Mouse (Mus musculus) cerebellum, postnatal 36 days (tissue): ENCODE results near the gene Cdk2ap2.

Experiments
- DNase-seq, 2 experiments: peaks; one replicate each; pipeline ENCODE4 v3.0.0; 2021 to 2022; ENCODE audit warnings: mixed read lengths in 2 of 2

The Cdk2ap2 gene

DNA sequence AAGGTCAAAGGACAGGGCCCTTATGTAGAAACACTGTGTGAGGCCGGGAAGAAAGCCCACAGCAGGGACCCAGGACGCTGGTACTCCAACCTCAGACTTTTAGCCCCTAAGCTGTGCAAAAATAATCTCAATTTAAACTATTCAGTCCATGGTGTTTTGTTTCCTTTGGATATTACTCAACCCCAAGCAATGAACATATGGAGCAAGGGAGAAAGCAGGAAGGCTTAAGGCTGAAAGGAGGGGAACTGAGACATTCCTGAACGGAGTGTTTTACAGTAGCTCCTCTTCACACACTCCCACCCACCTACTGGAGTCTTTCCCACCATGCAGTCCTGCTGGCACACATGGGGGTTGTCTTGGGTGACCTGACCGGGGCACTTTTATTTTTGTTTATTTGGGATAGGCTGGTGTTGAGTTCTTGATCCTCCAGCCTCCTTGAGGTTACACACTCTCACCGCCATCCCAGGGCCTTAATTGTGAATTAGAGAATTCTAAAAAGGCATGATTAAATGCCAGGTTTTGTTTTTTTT is 2.1 kb upstream of the Cdk2ap2 start:
- DNase-seq, result no peak

GRCm38 (mm10) chr19:4095802-4096201 is 1.2 kb upstream of the Cdk2ap2 start:
- DNase-seq, result no peak

GRCm38 (mm10) chr19:4097441-4097825 is 451 bp downstream of the Cdk2ap2 start:
- no peak for DNase-seq

DNA sequence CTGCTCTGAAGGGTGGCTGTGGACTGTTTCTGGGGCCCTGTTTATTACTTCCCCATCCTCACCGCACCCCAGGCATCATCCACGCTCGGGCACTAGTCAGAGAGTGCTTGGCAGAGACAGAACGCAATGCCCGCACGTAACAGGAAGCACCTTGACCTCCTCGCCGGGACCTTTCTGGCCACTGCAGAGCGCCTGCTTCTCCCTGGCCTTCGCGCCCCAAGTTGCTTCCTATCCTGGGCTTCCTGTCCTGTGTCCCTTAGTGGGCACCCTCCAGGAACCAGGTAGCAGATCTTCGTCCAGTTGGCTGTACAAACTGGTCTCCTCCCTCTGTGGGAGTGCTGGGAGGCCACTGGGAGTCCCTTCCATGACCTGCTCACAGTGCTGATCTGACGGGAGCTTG is 1.4 kb downstream of the Cdk2ap2 start:
- no peak for DNase-seq

- peak; percentile 93 to 96 for DNase-seq
These were observed 2.1 kb downstream of the Cdk2ap2 start for GRCm38 (mm10) chr19:4099056-4099455.

DNA sequence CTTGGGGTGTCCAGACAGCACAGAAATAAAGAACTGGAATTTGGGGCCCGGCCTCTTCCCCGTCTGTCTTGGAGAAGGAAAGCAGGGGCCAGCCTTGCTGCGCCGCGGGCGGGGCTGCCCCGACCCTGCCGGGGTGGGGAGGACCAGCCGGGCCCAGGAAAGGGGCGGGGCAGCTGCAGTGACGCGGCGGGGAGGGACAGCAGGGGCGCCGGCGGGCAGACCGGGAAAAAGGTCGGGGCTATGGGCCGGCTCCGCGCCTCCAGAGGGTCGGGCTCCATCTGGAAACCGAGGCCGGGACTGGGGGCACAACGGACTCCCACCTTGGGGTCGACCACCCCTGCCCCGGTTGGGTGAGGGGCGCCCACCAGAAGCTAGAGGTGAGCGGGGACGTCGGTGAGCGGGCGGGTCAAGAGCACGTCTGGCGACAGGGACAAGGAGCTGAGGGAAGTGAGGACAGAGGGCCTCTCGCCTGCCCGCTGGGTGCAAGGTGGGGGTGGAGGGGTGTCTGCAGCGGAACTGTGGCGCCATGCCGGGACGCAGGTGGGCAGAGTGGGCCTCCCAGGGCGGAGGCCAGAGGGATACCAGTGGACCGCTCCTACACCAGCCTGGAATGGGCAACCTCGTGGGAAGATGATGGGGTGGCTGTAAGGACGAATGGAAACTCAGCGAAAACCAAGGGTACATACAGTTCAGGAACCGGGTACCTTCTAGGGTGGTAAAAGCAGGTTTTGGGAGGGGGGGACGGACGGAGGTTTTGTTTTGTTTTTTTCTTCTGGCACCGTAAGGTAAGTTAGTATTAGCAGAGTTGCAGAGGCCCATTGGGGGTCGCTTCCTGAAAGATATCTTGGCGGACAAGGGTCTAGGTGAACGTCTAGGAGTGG is 3.1 kb downstream of the Cdk2ap2 start, which contains the start of gene Pitpnm1:
TSS of gene Pitpnm1 (plus strand) at position 162 of the 881 bp plus-strand sequence.
- DNase-seq, result peak; percentile 60 to 69

DNA sequence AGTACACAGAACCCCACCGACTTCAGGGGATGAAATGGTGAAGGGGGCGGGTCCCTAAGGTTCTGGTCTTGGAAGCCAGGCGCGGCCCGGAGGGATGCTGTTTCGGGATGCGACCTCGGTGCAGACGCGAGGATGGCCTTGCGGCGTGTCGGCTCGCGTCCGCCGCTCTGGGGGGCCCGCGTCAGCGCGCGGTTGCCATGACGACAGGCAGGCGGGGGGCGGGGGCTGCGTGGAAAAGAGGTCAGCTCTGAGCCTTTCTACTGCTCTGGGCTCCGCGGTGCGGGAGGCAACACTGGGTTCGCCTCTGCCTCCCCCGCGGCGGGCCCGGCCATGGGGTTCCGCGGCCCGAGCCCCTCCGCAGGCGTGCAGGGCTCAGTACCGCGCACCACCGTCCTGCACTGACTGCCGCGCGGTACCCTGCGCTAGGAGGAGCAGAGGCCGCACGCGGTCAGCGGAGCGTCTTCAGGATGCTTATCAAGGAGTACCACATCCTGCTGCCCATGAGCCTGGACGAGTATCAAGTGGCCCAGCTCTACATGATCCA is 3.8 kb downstream of the Cdk2ap2 start:
- peak; percentile 81 to 84 for DNase-seq

DNA sequence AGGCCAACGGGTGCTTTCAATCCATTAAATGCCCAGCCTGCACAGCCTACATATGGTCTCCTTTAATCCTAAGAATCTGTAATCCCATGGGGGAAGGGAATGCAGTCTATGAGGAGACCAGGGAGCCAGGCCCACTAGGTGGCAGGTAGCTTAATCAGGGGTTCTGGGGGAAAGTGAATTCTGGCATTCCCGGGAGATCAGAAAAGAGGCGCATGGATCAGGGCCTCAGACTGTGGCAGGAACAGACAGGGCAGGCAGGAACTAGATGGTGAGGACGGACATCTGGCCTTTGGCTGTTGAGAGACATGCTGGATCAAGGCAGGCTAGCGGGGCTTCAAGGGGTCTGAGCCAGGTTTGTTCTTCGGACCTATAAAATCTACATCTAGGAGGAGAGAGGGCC is 4.5 kb downstream of the Cdk2ap2 start:
- no peak for DNase-seq

GRCm38 (mm10) chr19:4102049-4102448 is 5.1 kb downstream of the Cdk2ap2 start:
- no peak for DNase-seq

DNA sequence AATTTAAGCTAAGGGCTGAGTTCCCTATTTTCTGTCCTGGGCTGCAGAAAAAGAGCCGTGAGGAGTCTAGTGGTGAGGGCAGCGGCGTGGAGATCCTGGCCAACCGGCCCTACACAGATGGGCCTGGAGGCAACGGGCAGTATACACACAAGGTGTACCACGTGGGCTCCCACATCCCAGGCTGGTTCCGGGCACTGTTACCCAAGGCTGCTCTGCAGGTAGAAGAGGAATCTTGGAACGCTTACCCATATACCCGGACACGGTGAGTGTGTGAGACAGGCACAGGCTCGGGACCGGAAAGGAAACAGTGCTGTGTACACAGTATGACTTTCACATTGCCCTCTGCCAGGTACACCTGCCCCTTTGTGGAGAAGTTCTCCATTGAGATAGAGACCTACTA is 5.6 kb downstream of the Cdk2ap2 start:
- peak; percentile 74 to 75 for DNase-seq

- DNase-seq, result no peak
These were observed 6.3 kb downstream of the Cdk2ap2 start for GRCm38 (mm10) chr19:4103294-4103693.

GRCm38 (mm10) chr19:4103792-4104191 is 6.8 kb downstream of the Cdk2ap2 start:
- DNase-seq, result no peak

- no peak for DNase-seq
These were observed 7.8 kb downstream of the Cdk2ap2 start for GRCm38 (mm10) chr19:4104675-4105194.

DNA sequence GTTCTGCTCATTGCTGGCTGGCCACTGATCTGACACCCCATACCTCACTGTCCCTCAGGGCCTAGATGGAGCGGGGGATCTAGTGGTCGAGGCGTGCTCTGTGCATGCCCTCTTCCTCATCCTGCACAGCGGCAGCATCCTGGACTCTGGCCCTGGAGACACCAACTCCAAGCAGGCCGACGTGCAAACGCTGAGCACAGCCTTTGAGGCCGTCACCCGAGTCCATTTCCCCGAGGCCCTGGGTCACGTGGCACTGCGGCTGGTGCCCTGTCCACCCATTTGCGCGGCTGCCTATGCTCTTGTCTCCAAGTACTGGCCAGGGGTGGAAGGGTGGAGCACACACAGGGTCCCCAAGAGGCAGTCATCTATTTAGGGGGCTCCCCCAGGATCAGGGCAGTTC is 9.7 kb downstream of the Cdk2ap2 start:
- DNase-seq, result no peak

DNA sequence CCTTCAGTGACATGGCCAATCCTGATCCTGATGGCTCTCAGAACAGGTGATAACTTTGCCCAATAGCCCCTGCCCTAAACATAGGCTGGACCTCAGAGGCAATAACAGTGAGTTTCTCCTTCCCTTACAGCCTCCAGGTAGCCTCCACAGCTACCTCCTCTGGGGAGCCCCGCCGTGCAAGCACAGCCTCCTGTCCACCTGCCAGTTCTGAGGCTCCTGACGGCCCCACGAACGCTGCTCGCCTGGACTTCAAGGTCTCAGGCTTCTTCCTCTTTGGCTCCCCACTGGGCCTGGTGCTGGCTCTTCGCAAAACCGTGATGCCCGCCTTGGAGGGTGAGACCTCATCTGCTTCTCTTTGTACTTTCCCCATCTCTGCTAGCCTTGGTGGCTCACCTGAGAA is 11.6 kb downstream of the Cdk2ap2 start:
- no peak for DNase-seq

DNA sequence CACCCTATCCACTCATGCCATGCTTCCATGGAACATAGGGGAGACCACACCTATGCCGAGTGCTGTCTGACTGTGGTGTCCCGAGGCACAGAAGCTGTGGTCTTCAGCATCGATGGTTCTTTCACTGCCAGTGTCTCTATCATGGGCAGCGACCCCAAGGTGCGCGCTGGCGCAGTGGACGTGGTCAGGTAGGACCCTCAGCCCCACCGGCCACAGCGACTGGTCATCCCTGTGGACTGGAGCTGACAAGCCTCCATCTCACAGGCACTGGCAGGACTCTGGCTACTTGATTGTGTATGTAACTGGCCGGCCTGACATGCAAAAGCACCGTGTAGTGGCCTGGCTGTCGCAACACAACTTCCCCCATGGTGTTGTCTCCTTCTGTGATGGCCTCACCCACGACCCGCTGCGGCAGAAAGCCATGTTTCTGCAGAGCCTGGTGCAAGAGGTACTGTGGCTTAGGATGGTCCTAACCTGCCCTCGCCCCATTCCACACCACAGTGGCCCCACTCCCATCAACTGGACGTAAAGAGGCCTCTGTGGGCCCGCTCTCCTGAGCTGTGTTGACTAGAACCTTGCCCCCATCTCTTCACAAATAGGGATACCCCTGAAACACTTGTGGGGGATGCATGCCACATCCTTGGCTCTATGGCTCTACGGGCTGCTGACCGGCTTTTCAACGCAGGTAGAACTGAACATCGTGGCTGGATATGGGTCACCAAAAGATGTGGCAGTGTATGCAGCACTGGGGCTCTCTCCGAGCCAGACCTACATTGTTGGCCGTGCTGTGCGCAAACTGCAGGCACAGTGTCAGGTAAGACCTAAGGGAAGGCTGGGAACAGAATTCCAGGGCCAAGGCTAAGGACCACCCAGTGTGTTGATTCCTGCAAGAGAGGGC is 15.3 kb downstream of the Cdk2ap2 start:
- DNase-seq, result no peak

- DNase-seq, result peak; percentile 98
These were observed 16.3 kb downstream of the Cdk2ap2 start for GRCm38 (mm10) chr19:4113186-4113805.

- peak in 1 of 2 experiments; percentile 18 for DNase-seq
These were observed 16.8 kb downstream of the Cdk2ap2 start for GRCm38 (mm10) chr19:4113806-4114230.

- DNase-seq, result no peak
These were observed 17.6 kb downstream of the Cdk2ap2 start for GRCm38 (mm10) chr19:4114551-4114950.

DNA sequence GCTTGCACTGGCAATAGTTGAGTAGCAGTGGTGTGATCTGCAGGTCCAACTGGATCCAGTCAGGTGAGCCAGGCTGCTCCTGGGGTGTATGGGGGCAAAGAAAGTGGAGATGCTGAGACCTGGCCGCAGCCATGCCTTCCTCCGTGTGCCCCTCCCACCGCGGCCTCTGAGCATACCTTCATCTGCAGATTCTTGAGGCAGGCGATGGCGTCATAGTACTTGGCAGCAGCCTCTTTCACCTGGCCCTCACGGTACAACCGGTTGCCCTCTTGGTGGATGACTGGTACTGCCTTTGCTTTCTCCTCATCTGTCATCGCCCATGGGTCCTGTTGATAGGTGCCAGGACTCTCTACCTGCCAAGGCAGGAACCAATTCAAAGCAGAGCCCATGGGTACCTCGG is 18.2 kb downstream of the Cdk2ap2 start:
- DNase-seq, result no peak

DNA sequence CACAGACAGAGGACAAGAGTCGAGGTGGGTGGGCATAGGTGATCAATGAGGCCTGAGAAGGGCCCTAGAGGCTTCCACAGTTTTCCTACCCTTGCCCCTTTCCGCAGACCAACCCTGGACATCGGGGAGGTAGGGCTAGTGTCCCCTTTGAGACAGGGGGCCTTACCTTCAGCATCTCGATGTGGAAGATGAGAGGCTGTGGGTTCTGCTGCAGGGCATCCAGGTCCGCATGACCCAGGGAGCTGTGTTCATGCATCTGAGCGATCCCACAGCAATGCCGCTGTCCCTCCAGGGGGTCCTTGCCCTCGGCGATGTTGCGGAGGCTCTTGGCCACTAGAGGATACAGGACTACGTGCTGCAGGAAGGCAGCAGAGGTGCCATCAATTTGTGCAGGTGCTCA is 18.8 kb downstream of the Cdk2ap2 start:
- DNase-seq, result no peak

- no peak for DNase-seq
These were observed 20.0 kb downstream of the Cdk2ap2 start for GRCm38 (mm10) chr19:4117006-4117405.
